Mouse (Mus musculus) B cell, adult 2 months (primary cell): ENCODE data around the gene Lrp1.
A peak's percentile ranks its signal among the peaks of the same experiment; 100 is the strongest.
"Not testable (repeated sequence)": the region's sequence is repeated elsewhere in the genome, so short reads cannot be mapped to it uniquely, and the experiment has no call there.

ENCODE experiments used
- DNase-seq, 2 experiments: peaks; one replicate each; pipeline ENCODE4 v3.0.0; 2022

Lrp1 gene

DNA sequence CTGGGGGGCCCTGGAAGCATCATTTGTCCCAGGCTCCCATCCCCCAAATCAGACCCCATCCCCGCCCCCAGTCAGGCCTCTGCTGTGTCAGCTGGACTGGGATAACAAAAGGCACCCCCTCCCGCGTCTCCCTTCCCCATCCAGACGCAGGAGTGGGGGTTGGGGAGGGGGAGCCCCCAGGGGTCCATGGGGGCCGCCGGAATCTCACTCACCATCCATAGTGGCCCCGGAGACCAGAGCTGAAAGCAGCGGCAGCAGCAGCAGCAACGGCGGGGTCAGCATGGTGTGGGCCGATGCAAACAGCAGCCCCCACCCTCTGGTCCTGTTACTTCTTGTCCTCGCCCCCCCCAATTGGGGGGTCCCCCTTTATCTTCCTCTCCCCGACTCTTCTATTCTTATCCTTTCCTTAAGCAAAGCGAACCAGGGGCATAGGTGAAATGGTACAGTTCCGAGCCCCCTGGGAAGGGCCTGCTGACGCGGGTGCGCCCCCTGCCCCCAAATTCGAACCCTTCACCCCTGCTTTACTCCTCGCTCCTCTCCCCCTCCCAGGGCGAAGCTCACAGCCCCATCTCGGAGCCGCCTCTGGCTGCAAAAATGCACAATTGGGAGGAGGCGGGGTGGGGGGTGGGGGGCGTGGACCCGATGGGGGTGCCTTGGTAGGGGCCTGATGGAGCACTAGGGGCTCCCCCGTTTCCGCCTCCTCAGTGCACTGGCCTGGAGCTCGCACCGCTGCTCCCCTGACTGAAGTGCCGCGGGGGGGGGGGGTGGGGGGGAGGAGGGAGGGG, at the start of gene Lrp1:
Gene Lrp1, minus strand, starts transcription at position 743 of the 785 bp plus-strand sequence.
- no peak for DNase-seq

DNA sequence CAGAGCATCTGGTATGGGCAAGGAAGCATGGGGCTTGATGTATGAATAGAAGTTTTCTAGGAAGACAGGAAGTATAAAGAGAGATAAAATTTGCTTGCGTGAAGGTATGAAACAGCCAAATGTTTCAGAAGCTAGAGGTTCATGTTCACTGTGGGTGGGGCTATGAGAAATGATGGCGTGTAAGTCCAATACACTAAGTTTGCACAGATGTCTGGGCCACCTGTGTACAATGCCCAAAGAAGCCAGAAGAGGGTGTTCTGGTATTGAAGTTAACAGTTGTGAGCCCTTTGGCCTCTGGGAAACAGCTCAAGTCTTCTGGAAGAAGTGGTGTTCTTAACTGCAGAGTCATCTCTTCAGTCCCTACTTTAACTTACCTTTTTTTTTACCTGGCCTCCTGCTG, 49.2 kb upstream of the Lrp1 start:
- peak in 1 of 2 experiments; percentile 19 for DNase-seq

DNA sequence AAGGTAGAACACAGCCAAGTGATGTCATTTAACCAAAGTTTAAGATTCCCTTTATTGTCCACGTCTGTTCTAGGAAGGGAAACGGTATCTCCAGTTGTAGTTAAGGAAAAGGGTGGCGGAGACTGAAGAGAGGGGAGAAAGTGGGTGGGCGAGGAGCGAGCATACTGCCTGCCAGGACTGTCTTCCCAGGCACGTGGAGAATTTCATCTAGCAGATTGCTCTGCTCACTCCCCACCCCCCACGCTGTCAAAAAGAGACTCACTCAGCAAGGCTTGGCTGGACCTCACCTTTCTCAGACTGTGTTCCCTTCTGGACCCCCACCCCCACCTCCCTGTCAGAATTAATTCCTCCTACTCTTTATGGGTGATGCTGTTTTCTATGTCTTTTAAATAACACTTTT, 48.2 kb upstream of the Lrp1 start:
- no peak for DNase-seq

DNA sequence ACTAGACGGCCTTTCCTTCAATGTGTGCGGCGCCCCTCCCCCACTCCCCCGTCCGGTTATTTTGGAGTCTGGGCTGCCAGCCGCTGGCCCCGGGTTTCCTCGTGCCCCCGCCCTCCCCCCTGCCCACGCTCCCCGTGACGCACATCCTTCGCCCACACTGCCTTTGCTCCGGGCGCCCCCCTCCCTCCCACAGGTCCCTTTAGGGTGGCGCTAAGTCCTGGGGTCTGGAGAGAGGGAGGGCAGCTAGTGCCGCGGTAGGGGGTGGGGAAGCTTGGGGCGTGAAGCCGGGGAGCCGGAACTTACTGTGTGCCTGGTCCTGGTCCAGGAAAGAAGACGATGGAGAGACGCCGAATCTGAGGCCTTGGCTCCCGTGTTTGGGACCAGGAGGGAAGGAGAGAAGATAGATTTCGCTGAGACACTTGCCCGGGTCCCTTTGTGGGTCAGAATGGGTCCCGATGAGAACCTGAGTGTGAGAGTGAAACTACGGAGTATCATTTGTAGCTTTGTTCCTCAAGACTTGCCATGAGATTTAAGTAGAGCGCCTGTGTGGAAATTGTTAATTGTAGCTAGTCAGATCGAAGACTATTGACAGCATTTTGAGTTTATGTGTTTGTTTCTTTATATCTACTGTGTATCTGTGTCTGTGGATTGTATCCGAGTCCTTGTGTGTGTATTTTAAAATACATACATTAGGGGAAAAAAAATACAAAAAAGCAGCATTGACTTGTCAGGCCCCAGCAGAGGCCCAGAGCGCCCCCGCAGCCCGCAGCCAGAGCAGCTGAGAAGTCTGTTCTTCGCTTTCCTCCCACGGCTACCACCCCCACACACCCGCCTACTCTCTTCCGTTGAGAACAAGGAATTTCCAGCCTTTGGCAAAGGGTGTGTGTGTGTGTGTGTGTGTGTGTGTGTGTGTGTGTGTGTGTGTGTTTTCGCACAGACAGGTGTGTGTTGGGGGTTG, 47.4 kb upstream of the Lrp1 start, which contains the start of gene Nab2:
Gene Nab2, minus strand, starts transcription at position 476 of the 958 bp plus-strand sequence.
- peak; percentile 87 to 90 for DNase-seq

DNA sequence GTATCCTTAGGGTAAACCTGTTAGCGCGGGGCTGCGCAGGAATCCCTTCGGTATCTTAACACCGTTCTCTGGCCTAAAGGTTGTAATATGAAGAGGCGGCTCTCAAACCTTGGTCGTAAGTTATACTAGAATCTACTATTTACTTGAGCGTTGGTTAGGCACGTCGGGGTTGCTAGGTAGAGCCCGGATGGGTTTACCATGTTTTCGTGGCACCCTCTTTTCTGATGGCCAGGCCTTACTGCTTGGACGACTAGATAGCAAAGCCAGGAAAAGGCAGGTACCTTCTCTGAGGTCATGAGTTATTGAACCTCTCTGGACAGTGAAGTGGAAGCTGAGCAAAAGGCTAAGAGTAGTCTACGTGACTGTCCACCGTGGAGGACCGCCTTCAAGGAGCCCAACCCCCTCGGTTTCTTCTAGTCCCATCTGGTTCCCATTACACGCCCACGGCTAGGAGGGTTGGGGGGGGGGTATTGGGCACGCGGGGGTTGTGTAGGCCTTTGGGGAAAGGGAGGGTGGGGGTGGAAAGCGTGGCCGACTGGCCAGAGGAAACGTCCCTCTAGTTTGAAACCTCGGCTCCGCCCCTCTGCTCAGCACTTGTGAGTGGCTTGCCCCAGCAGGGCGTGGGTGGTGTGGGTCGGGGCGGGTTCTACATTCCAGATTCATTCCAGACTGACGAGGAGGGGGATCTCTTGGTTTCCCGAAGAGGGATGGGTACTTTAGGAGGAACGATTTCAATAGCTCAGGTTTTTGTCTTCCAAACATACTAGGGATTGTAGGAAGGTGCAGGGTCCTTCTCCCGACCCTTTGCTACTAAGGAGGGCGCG, 46.5 kb upstream of the Lrp1 start:
- peak; percentile 76 to 77 for DNase-seq

DNA sequence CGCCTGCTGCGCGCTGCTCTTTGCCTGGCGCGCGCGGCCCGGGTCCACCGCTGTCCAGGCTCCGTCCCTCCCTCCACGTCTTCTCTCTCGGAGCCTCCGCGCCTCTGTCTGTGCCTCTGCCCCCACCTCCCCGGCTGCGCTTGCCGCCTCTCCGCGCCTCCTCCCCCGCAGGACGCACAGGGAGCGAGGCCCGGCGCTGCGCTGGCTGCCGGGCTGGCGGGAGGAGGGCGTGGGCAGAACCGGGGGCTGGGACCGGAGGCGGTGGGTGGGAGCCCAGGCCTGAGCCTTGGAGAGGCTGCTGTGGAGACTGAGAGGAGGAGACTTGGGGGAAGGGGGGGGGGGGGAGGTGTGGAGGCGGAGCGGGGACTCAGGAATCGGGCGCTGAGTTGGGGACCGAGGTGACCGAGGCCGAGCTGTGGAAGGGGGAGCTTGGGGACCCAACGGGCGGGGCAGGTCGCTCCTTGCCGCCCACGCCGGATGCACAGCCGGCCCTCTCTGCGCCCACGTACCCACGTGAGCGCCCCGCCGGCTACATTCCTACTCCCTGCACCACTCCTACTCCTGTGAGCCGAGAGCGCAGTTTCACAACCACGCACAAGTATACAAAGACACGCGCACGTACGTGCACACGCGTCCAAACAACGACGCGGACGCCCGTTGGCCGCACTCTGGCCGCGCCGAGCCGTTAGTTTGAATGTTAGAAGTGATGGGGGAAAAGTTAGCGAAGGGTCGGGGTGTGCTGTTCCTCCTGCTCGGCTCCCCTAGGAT, 45.7 kb upstream of the Lrp1 start, which contains the start of gene Nemp1:
Gene Nemp1, plus strand, starts transcription at position 401 of the 768 bp plus-strand sequence.
- peak; percentile 80 to 81 for DNase-seq

DNA sequence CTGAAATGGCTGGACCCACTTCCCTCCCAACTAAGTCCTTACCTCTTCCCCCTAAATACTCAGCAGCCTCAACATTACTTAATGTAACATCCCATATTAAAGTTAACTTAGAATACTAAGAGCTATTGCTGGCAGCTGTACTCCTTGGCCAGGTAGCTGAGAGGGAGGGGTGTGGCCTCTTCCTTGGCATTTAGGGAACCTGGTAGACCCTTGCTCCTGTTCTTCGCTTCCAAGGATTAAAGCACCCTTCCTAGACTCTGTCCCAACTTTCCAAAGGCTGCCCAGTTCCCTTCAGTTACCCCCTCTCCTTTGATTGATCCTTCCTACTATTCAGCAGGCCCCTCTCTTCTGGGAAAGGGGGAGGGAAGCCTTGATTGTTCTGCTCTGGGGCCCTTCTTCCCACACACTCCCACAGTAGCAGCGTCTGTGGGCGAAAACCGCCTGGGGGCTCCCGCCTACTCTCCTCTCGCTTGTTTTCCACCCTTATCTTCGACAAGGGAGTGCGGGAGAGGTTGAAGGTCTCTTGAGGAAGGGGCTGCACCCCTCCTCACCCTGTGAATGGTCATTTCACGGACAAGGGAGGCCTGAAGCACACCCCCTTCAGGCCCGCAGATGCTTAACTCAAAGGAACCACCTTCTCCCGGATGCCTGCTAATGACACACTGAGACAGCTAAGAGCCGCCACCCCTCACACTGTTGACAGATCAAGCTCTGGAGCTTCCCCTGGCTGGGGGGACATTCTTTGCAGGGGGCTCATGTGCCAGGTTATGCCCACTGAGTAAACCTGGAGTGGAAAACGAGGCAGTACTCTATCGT, 44.6 kb upstream of the Lrp1 start:
- peak; percentile 29 to 32 for DNase-seq

DNA sequence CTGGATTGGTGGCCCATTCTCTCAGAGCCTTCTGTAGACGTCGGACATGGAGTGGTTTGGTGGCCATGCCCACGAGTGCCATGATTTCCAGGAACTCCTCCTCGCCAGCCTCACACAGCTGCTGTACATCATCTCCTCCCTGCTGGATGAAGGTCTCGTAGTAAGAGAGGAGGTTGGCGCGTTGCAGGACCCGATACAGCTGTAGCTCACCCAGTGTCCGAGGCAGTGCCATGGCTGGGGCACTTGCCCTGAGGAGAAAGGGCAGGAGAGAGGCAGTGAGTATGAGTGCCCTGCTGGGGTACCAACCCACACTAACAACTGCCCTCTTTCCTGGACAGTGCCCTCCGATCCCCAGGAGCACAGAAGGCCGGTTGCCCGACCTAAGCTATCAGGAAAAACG, 43.9 kb upstream of the Lrp1 start:
- DNase-seq = no peak

DNA sequence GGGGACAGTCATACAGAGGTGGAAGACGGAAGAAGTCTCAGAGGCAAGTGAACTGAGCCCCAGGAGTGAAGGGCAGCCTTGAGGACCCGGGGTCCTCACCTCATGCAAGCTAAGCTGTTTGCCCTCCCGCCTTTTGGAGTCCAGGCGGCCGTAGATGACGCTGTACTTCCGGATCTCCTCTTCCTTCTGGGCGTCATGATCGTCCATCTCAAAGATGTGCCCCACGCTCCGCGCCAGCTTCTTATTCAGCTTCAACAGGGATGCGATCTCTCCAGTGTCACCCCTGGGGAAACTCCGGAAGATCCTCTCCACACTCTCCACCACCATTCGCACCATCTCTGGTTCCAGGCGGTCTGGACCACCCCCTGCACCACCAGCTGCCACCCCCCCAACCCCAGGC, 43.2 kb upstream of the Lrp1 start:
- DNase-seq = no peak

DNA sequence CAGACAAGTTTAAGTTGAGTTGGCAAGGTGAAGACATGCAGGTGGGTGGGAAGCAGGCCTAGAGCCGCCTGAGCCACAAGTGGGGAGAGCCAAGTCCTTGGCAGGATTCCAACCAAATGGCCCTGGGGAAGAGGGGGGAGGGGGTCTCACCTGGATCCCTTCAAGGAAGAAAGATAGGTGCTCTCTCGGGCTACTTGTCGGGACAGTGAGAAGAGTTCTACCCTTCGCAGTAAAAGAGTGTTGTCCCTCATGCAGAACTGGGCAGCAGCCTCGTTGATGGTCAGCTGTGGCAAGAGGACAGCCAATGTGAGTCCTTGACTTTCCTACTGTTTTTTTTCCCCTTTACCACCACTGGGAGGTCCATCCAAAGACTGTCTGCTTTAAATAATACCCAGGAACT, 42.6 kb upstream of the Lrp1 start:
- no peak for DNase-seq

DNA sequence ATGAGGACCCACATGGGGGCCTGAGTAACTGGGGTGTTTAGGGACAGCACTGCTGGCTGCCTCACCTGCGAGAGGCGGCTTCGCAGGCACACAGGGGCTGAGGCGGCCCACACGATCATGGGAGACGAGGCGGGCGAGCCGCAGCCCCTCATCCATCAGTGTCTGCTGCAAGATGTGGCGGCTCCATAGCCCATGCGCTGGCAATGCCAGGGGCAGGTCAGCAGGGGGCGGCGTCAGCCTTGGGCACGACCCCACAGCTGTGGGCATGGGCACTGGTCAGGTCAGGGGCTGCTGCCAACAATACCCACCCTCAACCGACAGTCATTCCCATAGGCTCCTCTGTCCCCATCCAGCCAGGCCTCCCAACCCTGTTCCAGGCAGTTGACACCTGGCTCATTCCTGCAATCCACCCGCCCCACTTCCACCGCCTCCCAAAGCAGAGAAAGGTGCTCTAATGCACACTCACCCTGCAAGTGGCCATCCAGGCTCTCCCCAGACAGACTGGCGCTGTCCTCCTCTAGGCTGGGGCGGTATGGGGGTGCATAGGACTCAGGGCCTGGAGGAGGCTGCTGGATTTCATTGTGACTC, 41.8 kb upstream of the Lrp1 start:
- peak; percentile 71 to 75 for DNase-seq

DNA sequence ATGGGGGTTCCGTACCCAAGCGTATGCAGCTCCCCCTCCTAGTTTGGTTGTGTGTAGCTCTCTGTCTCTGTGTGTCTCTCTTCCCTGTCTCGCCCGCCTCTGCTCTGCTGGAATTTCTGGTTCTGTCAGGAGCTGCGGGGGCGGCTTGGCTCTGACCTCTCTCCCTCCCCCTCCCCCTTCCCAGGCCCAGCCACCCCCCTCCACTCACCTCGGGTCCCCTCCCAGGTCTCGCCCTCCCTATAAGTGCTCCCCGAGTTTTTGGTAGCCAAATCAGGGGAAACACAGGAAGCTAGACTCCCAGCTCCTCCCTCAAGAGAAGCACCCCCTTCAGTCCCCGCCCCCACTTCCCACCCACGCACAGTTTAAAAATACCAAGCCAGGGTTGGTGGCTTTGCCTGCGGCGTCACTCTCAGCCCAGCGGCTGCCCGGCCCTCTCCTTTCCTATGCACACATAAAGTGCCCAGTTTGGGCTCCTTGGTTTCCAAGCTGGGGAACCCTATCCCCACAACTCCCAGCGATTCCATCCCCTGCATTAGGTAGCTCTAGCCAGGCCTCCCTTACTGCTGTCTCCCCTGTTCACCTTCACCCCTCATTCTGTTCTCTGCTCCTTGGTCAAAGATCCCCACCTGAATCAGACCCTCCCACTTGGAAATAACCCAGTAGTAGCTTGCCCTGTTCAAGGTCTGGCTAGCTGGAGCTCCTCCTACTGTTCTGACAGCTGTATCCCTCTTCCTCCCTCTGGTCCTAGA, 41.1 kb upstream of the Lrp1 start:
- peak; percentile 67 to 68 for DNase-seq

DNA sequence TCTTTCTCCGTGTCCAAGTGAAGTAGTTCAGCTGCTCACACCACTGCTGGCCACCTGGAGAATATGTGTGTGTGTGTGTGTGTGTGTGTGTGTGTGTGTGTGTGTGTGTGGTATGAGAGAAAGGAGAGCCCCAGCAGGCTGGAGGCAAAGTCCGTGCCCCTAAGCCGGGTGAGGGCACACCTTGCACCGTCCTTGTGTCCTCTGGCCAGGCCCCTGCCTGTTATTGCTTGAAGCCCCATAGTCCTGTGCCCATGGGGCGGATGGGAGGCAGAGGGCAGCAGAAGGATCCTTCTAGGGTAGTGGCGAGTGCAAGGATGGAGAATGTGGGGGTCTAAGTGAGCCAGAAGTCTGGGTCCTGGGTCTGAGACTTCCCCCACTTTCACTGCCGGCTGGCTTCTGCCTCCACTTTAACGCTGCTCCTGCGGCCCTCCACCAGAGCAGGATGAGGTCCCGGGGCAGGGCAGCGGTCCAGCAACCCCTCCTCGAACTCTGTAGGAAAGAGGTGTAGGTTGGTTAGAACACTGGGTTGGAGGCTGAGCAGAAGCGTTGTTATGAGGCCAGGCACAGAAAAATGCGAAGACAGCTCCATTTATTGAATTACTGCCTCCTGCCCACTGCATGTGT, 40.5 kb upstream of the Lrp1 start:
- DNase-seq = peak; percentile 19 to 23

DNA sequence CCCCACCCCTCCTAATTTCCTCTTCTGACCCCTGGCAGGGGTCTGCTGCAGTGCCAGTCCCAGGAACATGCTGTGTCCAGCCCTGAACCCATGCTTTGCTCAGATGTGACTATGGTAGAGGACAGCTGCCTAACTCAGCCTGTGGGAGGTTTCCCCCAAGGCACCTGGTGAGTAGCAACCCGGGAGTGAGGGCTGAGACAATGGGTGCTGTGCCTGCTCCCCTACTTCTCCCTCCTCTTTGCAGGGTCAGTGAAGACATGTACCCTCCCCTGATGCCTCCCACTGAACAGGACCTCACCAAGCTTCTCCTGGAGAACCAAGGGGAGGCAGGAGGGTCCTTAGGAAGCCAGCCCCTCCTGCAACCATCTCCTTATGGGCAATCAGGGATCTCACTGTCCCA, 38.6 kb upstream of the Lrp1 start:
- no peak for DNase-seq

DNA sequence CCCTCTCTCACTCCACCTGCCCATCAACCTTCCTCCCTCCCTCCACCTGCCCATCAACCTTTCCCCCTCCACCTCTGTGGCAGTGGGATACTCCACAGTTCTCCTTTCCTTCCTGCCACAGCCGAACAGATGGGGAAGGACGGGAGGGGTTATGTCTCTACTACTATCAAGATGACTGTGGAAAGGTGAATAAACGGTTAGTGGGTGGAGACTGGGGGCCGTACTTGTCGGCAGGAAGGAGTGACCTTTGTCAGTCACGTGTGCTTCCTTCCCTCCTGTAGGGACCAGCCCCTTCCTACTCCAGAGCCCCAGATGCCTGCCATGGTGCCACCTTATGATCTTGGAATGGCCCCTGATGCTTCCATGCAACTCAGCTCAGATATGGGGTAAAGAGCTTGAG, 37.1 kb upstream of the Lrp1 start:
- no peak for DNase-seq

DNA sequence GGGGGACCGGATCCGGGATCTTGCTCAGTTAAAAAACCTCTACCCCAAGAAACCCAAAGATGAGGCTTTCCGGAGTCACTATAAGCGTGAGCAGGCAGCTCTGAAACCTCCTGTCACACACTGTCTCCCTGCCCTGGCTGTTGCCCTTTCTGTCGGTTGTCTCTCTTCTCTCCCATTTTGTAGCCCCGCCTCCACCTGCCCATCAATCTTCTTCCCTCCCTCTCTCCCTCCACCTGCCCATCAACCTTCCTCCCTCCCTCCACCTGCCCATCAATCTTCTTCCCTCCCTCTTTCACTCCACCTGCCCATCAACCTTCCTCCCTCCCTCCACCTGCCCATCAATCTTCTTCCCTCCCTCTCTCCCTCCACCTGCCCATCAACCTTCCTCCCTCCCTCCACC, 36.7 kb upstream of the Lrp1 start:
- DNase-seq = not testable (repeated sequence)

DNA sequence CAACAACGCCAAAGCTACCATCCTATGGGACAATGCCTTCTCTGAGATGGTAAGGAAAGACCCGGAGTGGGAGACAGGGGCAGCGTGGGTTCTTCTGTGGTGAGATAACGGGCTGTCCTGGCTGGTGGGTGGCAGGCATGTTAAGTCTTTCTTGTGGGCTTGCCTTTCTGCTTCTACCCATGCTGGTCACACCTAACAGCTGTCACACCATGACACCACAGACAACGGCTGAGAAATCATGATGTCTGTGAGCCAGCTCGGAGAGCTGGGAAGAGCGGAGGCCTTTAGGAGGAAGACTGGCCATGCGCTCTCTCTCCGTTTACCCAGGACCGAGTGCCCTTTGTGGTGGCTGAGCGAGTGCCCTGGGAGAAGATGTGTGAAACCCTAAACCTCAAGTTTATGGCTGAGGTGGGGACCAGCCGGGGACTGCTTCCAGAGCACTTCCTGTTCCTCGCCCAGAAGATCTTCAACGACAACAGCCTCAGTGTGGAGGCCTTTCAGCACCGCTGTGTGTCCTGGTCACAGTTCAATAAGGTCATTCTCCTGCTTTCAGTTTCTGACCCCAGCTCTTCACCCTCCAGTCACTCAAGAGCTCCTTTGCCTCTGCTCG, 34.1 kb upstream of the Lrp1 start:
- DNase-seq = no peak

DNA sequence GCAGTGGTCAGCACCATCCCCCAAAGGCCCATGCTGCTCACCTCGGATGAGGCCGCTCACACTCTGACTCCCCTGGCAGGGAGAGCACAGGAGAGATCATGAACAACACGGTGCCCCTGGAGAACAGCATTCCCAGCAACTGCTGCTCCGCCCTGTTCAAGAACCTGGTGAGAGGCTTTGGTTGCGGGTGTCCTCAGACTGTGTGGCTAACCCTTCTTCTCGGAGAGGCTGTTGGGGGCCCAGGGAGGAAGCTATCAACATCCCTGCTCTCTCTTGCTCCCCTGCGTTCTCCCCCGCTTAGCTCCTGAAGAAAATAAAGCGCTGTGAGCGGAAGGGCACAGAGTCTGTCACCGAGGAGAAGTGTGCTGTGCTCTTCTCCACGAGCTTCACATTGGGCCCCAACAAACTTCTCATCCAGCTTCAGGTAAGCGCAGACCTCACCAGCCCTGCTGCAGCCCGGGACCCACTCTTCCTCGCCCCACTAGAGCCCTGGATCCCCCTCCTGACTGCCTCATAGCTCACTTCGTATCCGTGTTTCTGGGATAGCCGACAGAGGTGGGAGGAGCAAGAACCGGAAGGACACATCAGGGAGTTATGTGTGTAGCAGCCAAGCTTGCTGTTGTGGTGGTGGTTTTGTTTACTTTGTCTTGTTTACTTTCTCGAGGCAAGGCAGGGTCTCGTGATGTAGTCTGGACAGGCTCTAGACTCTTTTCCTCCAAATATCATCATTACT, 32.1 kb upstream of the Lrp1 start:
- no peak for DNase-seq
